Mouse (Mus musculus) bone marrow, adult 2 months (tissue): ENCODE data around the gene Plod2.

ENCODE experiments used
- CTCF ChIP-seq: fragments of 200-500 bp; IDR thresholded peaks from 2 replicates; pipeline ENCODE4 v1.5.1; 2011; ENCODE audit warnings: low read length, control low read depth; ENCODE audit not compliant: control insufficient read depth, insufficient read depth
- POLR2A ChIP-seq: fragments of 200-500 bp; IDR thresholded peaks from 2 replicates; pipeline ENCODE4 v1.6.1; 2011; ENCODE audit warnings: low read depth, mild to moderate bottlenecking, control low read depth, low read length, borderline replicate concordance; ENCODE audit not compliant: control insufficient read depth

GRCm38 (mm10) chr9:92559750-92560149, 17.7 kb downstream of the Plod2 start:
- no peak for TF ChIP-seq CTCF
- no peak for TF ChIP-seq POLR2A
